Mouse (Mus musculus): Measurements from ENCODE around the gene Gsg1l. TPM values are rescaled to one million over a fixed set of nuclear protein-coding genes. Genes with fewer than 3 reads are reported as not detected.

Gene Gsg1l
- polyA plus RNA-seq, 1 experiment from 2014 or later: 0.55 TPM

GRCm38 (mm10) chr7:126099835-126100234, 17.6 kb upstream of the Gsg1l start:
- Histone ChIP-seq H3K4me2 (ENCODE audit: low read depth, severe bottlenecking) (no peak overlapping the region), H3K4me1 (ENCODE audit: control insufficient read depth, insufficient read depth, low read length) (no peaks in the 10 kb centered on the region), H3K9ac (ENCODE audit: low read length) (no peak overlapping the region), H3K9me3 (ENCODE audit: control insufficient read depth, low read length) (no peaks in the 10 kb centered on the region), H3K36me3 (ENCODE audit: control insufficient read depth, insufficient read depth, low read length) (peaks cover 30% of the 10 kb centered on the region; the same call in 1 of the 2 replicates), H3K4me3 (ENCODE audit: low read depth, low read length) (no peak overlapping the region), H3K27me3 (ENCODE audit: control insufficient read depth, insufficient read depth, low read length) (no peaks in the 10 kb centered on the region), H3K27ac (replicated peaks; ENCODE audit: low read depth, low read length) (no peak overlapping the region)
- ATAC-seq (ENCODE audit: insufficient number of reproducible peaks, low FRiP score, low TSS enrichment, low read depth) (no peak), DNase-seq (ENCODE audit: low spot score) (no peak)
- 79% methylated on average over 2 of the region's 2 CpGs for WGBS

DNA sequence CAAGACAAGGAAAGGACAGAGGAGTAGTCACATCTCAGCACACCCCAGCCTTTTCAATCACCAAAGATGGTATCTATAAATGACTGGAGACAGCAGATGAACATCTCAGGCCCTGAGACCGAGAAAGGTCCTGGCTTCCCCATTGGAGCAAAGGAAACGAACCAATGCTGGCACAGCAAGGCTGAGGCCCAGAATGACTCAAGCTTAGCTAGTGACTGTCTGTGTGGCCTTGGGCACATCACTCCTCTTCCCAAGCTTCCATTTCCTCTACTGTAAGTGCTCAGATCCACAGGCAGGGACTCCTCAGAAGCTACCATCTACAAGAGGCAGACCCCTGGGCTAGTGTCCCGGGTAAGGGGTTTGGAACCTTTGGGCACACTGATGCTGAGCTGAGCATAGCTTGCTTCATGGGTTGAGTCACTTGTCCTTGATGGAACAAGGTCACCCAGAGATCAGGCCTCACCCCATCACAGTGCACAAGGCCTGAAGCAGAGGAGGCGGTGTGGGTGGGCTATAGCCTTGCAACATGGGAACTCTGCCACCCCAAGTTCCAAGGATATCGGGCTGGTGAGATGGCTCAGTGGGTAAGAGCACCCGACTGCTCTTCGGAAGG, 17.1 kb upstream of the Gsg1l start:
- WGBS: 94% methylated on average over 7 of the region's 7 CpGs
- DNase-seq (ENCODE audit: low spot score) (no peak), ATAC-seq (ENCODE audit: insufficient number of reproducible peaks, low FRiP score, low TSS enrichment, low read depth) (no peak)

DNA sequence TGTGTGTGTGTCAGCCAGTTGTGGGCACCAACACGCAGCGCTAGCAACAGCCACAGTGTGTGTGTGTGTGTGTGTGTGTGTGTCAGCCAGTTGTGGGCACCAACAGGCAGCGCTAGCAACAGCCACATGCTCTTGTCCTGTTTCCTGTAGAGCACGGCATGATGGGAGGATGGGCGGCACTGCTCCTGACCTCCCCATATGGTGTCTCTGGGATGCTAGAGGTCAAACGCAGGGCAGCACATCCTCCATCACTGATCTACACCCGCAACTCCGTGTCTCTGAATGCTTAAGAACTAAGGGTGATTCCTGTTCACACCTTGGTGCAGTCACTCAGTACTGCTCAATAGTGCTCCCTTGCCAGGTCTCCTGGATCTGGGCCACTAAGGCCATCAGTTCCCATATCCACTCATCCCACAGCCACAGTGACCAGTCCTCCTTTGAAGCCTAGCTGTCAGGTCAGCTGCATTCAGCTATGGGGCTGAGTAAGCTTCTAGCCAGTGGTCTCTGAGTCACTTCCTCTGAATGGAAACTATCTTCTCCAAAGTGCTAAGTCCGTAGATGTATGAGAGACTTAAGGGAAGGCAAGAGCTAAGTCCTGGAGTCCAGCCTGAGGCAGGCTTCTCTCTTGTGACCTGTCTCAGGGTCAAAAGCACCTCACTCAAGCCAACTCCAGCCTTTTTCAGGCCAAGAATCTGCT, 15.2 kb upstream of the Gsg1l start:
- no peak overlapping the region for H3K27ac ChIP-seq (replicated peaks; ENCODE audit: low read depth, low read length)
- ATAC-seq (ENCODE audit: insufficient number of reproducible peaks, low FRiP score, low TSS enrichment, low read depth) (no peak), DNase-seq (ENCODE audit: low spot score) (no peak)
- H3K4me1 ChIP-seq (ENCODE audit: control insufficient read depth, insufficient read depth, low read length): no peaks in the 10 kb centered on the region
- H3K36me3 ChIP-seq (ENCODE audit: control insufficient read depth, insufficient read depth, low read length): peaks cover 18% of the 10 kb centered on the region; the same call in 1 of the 2 replicates
- no peaks in the 10 kb centered on the region for H3K9me3 ChIP-seq (ENCODE audit: control insufficient read depth, low read length)
- no peak overlapping the region for H3K9ac ChIP-seq (ENCODE audit: low read length)
- no peak overlapping the region for H3K4me3 ChIP-seq (ENCODE audit: low read depth, low read length)
- 83% methylated on average over 7 of the region's 9 CpGs for WGBS
- no peak overlapping the region for H3K4me2 ChIP-seq (ENCODE audit: low read depth, severe bottlenecking)
- no peaks in the 10 kb centered on the region for H3K27me3 ChIP-seq (ENCODE audit: control insufficient read depth, insufficient read depth, low read length)

More for the DNA sequence above, 17.1 kb upstream of the Gsg1l start:
- H3K9ac ChIP-seq (ENCODE audit: low read length): no peak overlapping the region
- H3K36me3 ChIP-seq (ENCODE audit: control insufficient read depth, insufficient read depth, low read length): peaks cover 27% of the 10 kb centered on the region; the same call in 1 of the 2 replicates
- no peak overlapping the region for H3K4me3 ChIP-seq (ENCODE audit: low read depth, low read length)
- H3K27me3 ChIP-seq (ENCODE audit: control insufficient read depth, insufficient read depth, low read length): no peaks in the 10 kb centered on the region
- no peaks in the 10 kb centered on the region for H3K4me1 ChIP-seq (ENCODE audit: control insufficient read depth, insufficient read depth, low read length)
- no peak overlapping the region for H3K4me2 ChIP-seq (ENCODE audit: low read depth, severe bottlenecking)
- no peak overlapping the region for H3K27ac ChIP-seq (replicated peaks; ENCODE audit: low read depth, low read length)
- H3K9me3 ChIP-seq (ENCODE audit: control insufficient read depth, low read length): no peaks in the 10 kb centered on the region

DNA sequence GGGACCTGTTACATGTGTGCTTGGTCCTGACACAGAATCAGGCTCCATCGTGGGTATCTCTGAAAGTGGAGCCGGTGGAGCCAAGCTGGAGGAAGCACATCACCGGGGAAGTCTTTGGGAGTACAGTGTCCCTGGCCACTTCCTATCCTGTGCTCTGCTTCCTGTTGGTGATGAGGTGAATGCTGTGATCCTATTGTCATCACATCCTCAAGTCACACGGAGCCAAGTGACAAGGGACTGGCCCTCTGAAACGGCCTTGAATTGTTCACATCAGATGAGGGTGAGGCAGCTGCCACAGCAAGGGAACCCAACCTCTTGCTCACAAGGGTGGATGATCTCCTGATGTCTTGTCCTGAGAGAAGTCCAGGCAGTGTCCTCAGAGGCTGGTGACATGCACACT, 14.4 kb upstream of the Gsg1l start:
- H3K36me3 ChIP-seq (ENCODE audit: control insufficient read depth, insufficient read depth, low read length): peaks cover 12% of the 10 kb centered on the region; the same call in 1 of the 2 replicates
- no peaks in the 10 kb centered on the region for H3K27me3 ChIP-seq (ENCODE audit: control insufficient read depth, insufficient read depth, low read length)
- no peaks in the 10 kb centered on the region for H3K4me1 ChIP-seq (ENCODE audit: control insufficient read depth, insufficient read depth, low read length)
- ATAC-seq (ENCODE audit: insufficient number of reproducible peaks, low FRiP score, low TSS enrichment, low read depth) (no peak), DNase-seq (ENCODE audit: low spot score) (no peak)
- H3K4me3 ChIP-seq (ENCODE audit: low read depth, low read length): no peak overlapping the region
- 90% methylated on average over 5 of the region's 5 CpGs for WGBS
- H3K9ac ChIP-seq (ENCODE audit: low read length): no peak overlapping the region
- H3K9me3 ChIP-seq (ENCODE audit: control insufficient read depth, low read length): no peaks in the 10 kb centered on the region
- no peak overlapping the region for H3K4me2 ChIP-seq (ENCODE audit: low read depth, severe bottlenecking)
- H3K27ac ChIP-seq (replicated peaks; ENCODE audit: low read depth, low read length): no peak overlapping the region

DNA sequence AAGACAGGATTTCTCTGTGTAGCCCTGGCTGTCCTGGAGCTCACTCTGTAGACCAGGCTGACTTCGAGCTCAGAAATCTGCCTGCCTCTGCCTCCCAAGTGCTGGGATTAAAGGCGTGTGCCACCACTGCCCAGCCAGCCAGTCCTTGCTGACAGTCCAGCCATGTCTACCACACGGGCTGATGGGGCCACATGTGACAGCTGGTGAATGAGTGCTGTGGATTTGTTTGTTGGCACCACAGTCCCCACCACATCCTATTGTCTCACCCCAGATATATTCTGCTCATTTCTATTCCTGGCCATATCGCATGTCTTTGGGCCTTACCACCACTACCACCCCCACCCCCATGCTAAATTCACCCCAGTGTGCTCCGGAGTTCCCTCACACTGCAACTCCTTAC, 12.5 kb upstream of the Gsg1l start:
- Histone ChIP-seq H3K27ac (replicated peaks; ENCODE audit: low read depth, low read length) (no peak overlapping the region), H3K4me1 (ENCODE audit: control insufficient read depth, insufficient read depth, low read length) (no peaks in the 10 kb centered on the region), H3K9ac (ENCODE audit: low read length) (no peak overlapping the region), H3K9me3 (ENCODE audit: control insufficient read depth, low read length) (no peaks in the 10 kb centered on the region), H3K27me3 (ENCODE audit: control insufficient read depth, insufficient read depth, low read length) (no peaks in the 10 kb centered on the region), H3K36me3 (ENCODE audit: control insufficient read depth, insufficient read depth, low read length) (peaks cover 5% of the 10 kb centered on the region; the same call in 1 of the 2 replicates), H3K4me2 (ENCODE audit: low read depth, severe bottlenecking) (no peak overlapping the region), H3K4me3 (ENCODE audit: low read depth, low read length) (no peak overlapping the region)
- DNase-seq (ENCODE audit: low spot score): no peak
- 90% methylated on average over 5 of the region's 5 CpGs for WGBS
- ATAC-seq (ENCODE audit: insufficient number of reproducible peaks, low FRiP score, low TSS enrichment, low read depth): no peak

- WGBS: 40% methylated on average over 3 of the region's 3 CpGs
These were observed 11.0 kb upstream of the Gsg1l start for GRCm38 (mm10) chr7:126093162-126093561.

DNA sequence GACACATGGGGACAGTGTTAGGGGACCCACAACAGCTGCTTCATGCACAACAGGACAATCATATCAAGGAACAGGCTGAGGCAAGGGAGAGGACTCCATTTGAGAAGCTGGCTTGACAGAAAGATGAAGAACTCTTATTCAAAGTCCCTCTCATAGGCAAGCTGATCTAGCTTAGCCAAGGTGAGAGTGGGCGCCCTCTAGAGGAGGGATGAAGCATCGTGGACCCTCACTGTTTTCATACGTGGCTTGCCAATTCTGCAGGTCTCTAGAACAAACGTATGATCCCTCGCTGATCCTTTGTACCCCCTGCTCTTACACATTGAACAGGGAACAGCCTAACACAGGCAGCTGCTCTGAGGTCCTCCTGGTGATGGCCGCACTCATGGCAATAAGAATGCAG, 7.6 kb upstream of the Gsg1l start:
- Histone ChIP-seq H3K36me3 (ENCODE audit: control insufficient read depth, insufficient read depth, low read length) (no peaks in the 10 kb centered on the region), H3K9me3 (ENCODE audit: control insufficient read depth, low read length) (no peaks in the 10 kb centered on the region), H3K4me2 (ENCODE audit: low read depth, severe bottlenecking) (no peak overlapping the region), H3K4me3 (ENCODE audit: low read depth, low read length) (no peak overlapping the region), H3K27me3 (ENCODE audit: control insufficient read depth, insufficient read depth, low read length) (0 out of 2 replicates have a peak, but pooled peaks cover under 1% of the 10 kb centered on the region), H3K9ac (ENCODE audit: low read length) (no peak overlapping the region), H3K27ac (replicated peaks; ENCODE audit: low read depth, low read length) (no peak overlapping the region), H3K4me1 (ENCODE audit: control insufficient read depth, insufficient read depth, low read length) (peaks cover 5% of the 10 kb centered on the region; the same call in 1 of the 2 replicates)
- DNase-seq (ENCODE audit: low spot score): peak; percentile 73
- ATAC-seq (ENCODE audit: insufficient number of reproducible peaks, low FRiP score, low TSS enrichment, low read depth): no peak
- WGBS: 16% methylated on average over 6 of the region's 6 CpGs

More at GRCm38 (mm10) chr7:126093162-126093561, 11.0 kb upstream of the Gsg1l start:
- H3K4me2 ChIP-seq (ENCODE audit: low read depth, severe bottlenecking): no peak overlapping the region
- no peak for DNase-seq (ENCODE audit: low spot score)
- no peaks in the 10 kb centered on the region for H3K27me3 ChIP-seq (ENCODE audit: control insufficient read depth, insufficient read depth, low read length)
- no peak overlapping the region for H3K4me3 ChIP-seq (ENCODE audit: low read depth, low read length)
- no peak overlapping the region for H3K9ac ChIP-seq (ENCODE audit: low read length)
- no peaks in the 10 kb centered on the region for H3K36me3 ChIP-seq (ENCODE audit: control insufficient read depth, insufficient read depth, low read length)
- ATAC-seq (ENCODE audit: insufficient number of reproducible peaks, low FRiP score, low TSS enrichment, low read depth): no peak
- H3K4me1 ChIP-seq (ENCODE audit: control insufficient read depth, insufficient read depth, low read length): no peaks in the 10 kb centered on the region
- H3K9me3 ChIP-seq (ENCODE audit: control insufficient read depth, low read length): no peaks in the 10 kb centered on the region
- H3K27ac ChIP-seq (replicated peaks; ENCODE audit: low read depth, low read length): no peak overlapping the region

GRCm38 (mm10) chr7:126088155-126088554, 5.9 kb upstream of the Gsg1l start:
- Histone ChIP-seq H3K4me2 (ENCODE audit: low read depth, severe bottlenecking) (no peak overlapping the region), H3K9ac (ENCODE audit: low read length) (no peak overlapping the region), H3K27ac (replicated peaks; ENCODE audit: low read depth, low read length) (no peak overlapping the region), H3K36me3 (ENCODE audit: control insufficient read depth, insufficient read depth, low read length) (no peaks in the 10 kb centered on the region), H3K9me3 (ENCODE audit: control insufficient read depth, low read length) (no peaks in the 10 kb centered on the region), H3K4me1 (ENCODE audit: control insufficient read depth, insufficient read depth, low read length) (peaks cover 5% of the 10 kb centered on the region; the same call in 1 of the 2 replicates), H3K27me3 (ENCODE audit: control insufficient read depth, insufficient read depth, low read length) (peaks cover 16% of the 10 kb centered on the region), H3K4me3 (ENCODE audit: low read depth, low read length) (no peak overlapping the region)
- ATAC-seq (ENCODE audit: insufficient number of reproducible peaks, low FRiP score, low TSS enrichment, low read depth) (no peak), DNase-seq (ENCODE audit: low spot score) (no peak)
- WGBS: 15% methylated on average over 6 of the region's 6 CpGs

Measured in limb, embryonic 11.5 days (tissue).